Comparison of ENCODE assay signal across 8 mouse cellular contexts in genomic region chr5:123556451-123556850, GRCm38 (mm10). TPM values are rescaled to one million over a fixed set of nuclear protein-coding genes. Genes with fewer than 3 reads are reported as not detected.
DNase-seq lines count a peak whose midpoint lies in the region.
"Had no signal": no experiment of that assay in that cellular context is flagged by ENCODE, and none has a peak within 500 bp of the region (broad histone marks: within the 10 kb centered on the region; RNA-seq: fewer than 3 reads in every experiment).

No protein-coding gene starts in this region.

- DNase-seq in left cerebral cortex, postnatal 14 days (ENCODE audit: low spot score in 2 of 2): peak; percentile 42 to 64
- DNase-seq in left cerebral cortex, adult 9 months (ENCODE audit: low spot score in 2 of 2): no peak
- peak; percentile 71 for DNase-seq in brain, adult 2 months (ENCODE audit: low read depth, low spot score)
- peak; percentile 86 to 92 for DNase-seq in cerebellum, postnatal 25 days
- peak; percentile 62 to 74 for DNase-seq in layer of hippocampus, postnatal 10 days (ENCODE audit: low spot score in 2 of 2)
- DNase-seq in spleen, postnatal 14 days (ENCODE audit: low spot score in 2 of 2): no peak
- DNase-seq in yolk sac, embryonic 10.5 days (ENCODE audit: low spot score): no peak

- intact Hi-C loops in left cerebral cortex, postnatal 14 days (cut with DNase I): no loop called here

RNA-seq across cellular contexts. Expression of gene Vps33a, which starts 16.4 kb away (rescaled TPM):
- 10 to 100 TPM; 79.1 to 83.3 TPM for total RNA-seq in left cerebral cortex, postnatal 14 days (2021)
- 10 to 100 TPM; 71.4 to 72.0 TPM for total RNA-seq in layer of hippocampus, postnatal 10 days (2021)

RNA-seq across cellular contexts. Expression of gene Gm49027, which starts 31.2 kb away (rescaled TPM):
- 1 to 10 TPM; 7.1 to 7.4 TPM for total RNA-seq in left cerebral cortex, postnatal 14 days (2021)
- 1 to 10 TPM; 6.2 to 8.7 TPM for total RNA-seq in layer of hippocampus, postnatal 10 days (2021)
- total RNA-seq: hematopoietic stem cell, adult 5-6 weeks had no signal

RNA-seq across cellular contexts. Expression of gene Diablo, which starts 32.5 kb away (rescaled TPM):
- total RNA-seq in left cerebral cortex, postnatal 14 days (2021): 10 to 100 TPM; 37.8 TPM
- 10 to 100 TPM; 41.3 to 48.8 TPM for total RNA-seq in layer of hippocampus, postnatal 10 days (2021)

RNA-seq across cellular contexts. Expression of gene B3gnt4, which starts 46.2 kb away (rescaled TPM):
- total RNA-seq in left cerebral cortex, postnatal 14 days (2021): under 1 TPM; 0.61 to 0.99 TPM
- 1 to 10 TPM; 1.3 to 1.8 TPM for total RNA-seq in layer of hippocampus, postnatal 10 days (2021)
- total RNA-seq: hematopoietic stem cell, adult 5-6 weeks had no signal

Comparison
In these comparisons a context has a peak if more than half of its experiments do, and no peak if none do; other contexts are left out.
1. DNase-seq: peak in left cerebral cortex, postnatal 14 days (2 of 2), brain, adult 2 months (single experiment), cerebellum, postnatal 25 days (2 of 2) and layer of hippocampus, postnatal 10 days (2 of 2); none in left cerebral cortex, adult 9 months (0 of 2), spleen, postnatal 14 days (0 of 2) and yolk sac, embryonic 10.5 days (single experiment).